8 mouse cellular contexts compared by ENCODE assay signal in genomic region chr3:32397461-32398174, GRCm38 (mm10). TPM values are rescaled to one million over a fixed set of nuclear protein-coding genes. Genes with fewer than 3 reads are reported as not detected.
DNase-seq lines count a peak whose midpoint lies in the region; ATAC-seq and TF ChIP-seq lines count a peak whose summit lies in the region.

TSS of gene Pik3ca (plus strand) at chr3:32397671.

- peak; percentile 47 to 50 for DNase-seq in lung, adult 18-20 months
- no peak for DNase-seq in lung, postnatal 25 days (ENCODE audit: low spot score)
- DNase-seq in gastrocnemius, adult 8-10 months (ENCODE audit: low spot score in 2 of 2), result peak in 1 of 2 experiments; percentile 22
- peak; percentile 71 for DNase-seq in hindbrain, postnatal 0 days (ENCODE audit: low spot score)
- DNase-seq in left cerebral cortex, postnatal 14 days (ENCODE audit: low spot score in 2 of 2), result peak; percentile 46 to 54
- DNase-seq in midbrain, embryonic 11.5 days (ENCODE audit: low spot score, missing footprints), result peak; percentile 97
- peak; percentile 58 for DNase-seq in spleen, adult 12 weeks (ENCODE audit: low spot score)

- peak within 1 kb of the TSS; percentile 84 for H3K4me3 ChIP-seq in cortical plate, adult 2 months (ENCODE audit: insufficient read depth, low read length)
- H3K4me3 ChIP-seq in hindbrain, postnatal 0 days (ENCODE audit: low read length), result peak within 1 kb of the TSS; percentile 92
- H3K4me3 ChIP-seq in midbrain, embryonic 11.5 days (ENCODE audit: low read depth, low read length), result peak within 1 kb of the TSS; percentile 91

- peak within 1 kb of the TSS; percentile 76 for H3K4me2 ChIP-seq in hindbrain, postnatal 0 days (ENCODE audit: low read depth, low read length)
- peak within 1 kb of the TSS; percentile 76 for H3K4me2 ChIP-seq in midbrain, embryonic 11.5 days

- peak within 1 kb of the TSS; percentile 94 for H3K9ac ChIP-seq in hindbrain, postnatal 0 days (replicated peaks; ENCODE audit: low read length)
- peak within 1 kb of the TSS; percentile 91 for H3K9ac ChIP-seq in midbrain, embryonic 11.5 days (ENCODE audit: low read length)

- intact Hi-C loops in left cerebral cortex, postnatal 14 days (cut with DNase I), result loop anchor here (2.0 to 5.0 kb wide), 2 partner anchors 33 to 55 kb away; no protein-coding TSS in a partner anchor

- H3K9me3 ChIP-seq in hindbrain, postnatal 0 days (ENCODE audit: low read length), result no peaks in the 10 kb centered on the region
- no peaks in the 10 kb centered on the region for H3K9me3 ChIP-seq in midbrain, embryonic 11.5 days (ENCODE audit: control insufficient read depth, low read length)

- no peaks in the 10 kb centered on the region for H3K36me3 ChIP-seq in hindbrain, postnatal 0 days (ENCODE audit: insufficient read depth, low read length)
- no peaks in the 10 kb centered on the region for H3K36me3 ChIP-seq in midbrain, embryonic 11.5 days (ENCODE audit: control insufficient read depth, insufficient read depth, low read length)

- no peak for TF ChIP-seq CTCF in cortical plate, adult 2 months (IDR thresholded peaks at IDR 0.05; ENCODE audit: extremely low read depth, insufficient read depth, low read length)
- no peak for TF ChIP-seq CTCF in hindbrain, postnatal 0 days (IDR thresholded peaks at IDR 0.05; ENCODE audit: low read depth)

- H3K27me3 ChIP-seq in hindbrain, postnatal 0 days (ENCODE audit: insufficient read depth, low read length), result no peaks in the 10 kb centered on the region
- no peaks in the 10 kb centered on the region for H3K27me3 ChIP-seq in midbrain, embryonic 11.5 days (ENCODE audit: control insufficient read depth, insufficient read depth, low read length)

- TF ChIP-seq POLR2A in cortical plate, adult 2 months (IDR thresholded peaks at IDR 0.05; ENCODE audit: extremely low read depth, insufficient read depth, low read length), result 0 out of 2 replicates have a peak, but pooled peaks have one; percentile 25

- ATAC-seq in hindbrain, postnatal 0 days, result peak; percentile 73
- peak; percentile 65 for ATAC-seq in midbrain, embryonic 11.5 days (ENCODE audit: low FRiP score)

- H3K27ac ChIP-seq in cortical plate, adult 2 months (ENCODE audit: insufficient read depth, low read length), result peak within 1 kb of the TSS; percentile 94
- peak within 1 kb of the TSS; percentile 97 for H3K27ac ChIP-seq in hindbrain, postnatal 0 days
- H3K27ac ChIP-seq in midbrain, embryonic 11.5 days (ENCODE audit: low read depth, low read length), result peak within 1 kb of the TSS; percentile 83

- WGBS in hindbrain, postnatal 0 days, result under 1% methylated on average over 54 of the region's 65 CpGs
- under 1% methylated on average over 43 of the region's 65 CpGs for WGBS in midbrain, embryonic 11.5 days

- H3K4me1 ChIP-seq in cortical plate, adult 2 months (ENCODE audit: control insufficient read depth, insufficient read depth, low read length), result peaks cover 6% of the 10 kb centered on the region; the same call in 1 of the 2 replicates
- H3K4me1 ChIP-seq in hindbrain, postnatal 0 days (ENCODE audit: insufficient read depth, low read length), result peaks cover 12% of the 10 kb centered on the region; the same call in 1 of the 2 replicates
- H3K4me1 ChIP-seq in midbrain, embryonic 11.5 days (ENCODE audit: control insufficient read depth, insufficient read depth, low read length), result peaks cover 17% of the 10 kb centered on the region

RNA-seq across cellular contexts. Expression of gene Pik3ca, which starts in this region (rescaled TPM):
- 20.3 and 23.1 TPM in 2 replicates for polyA plus RNA-seq in cortical plate, adult 2 months (2012; rRNA removed)
- 10 to 100 TPM; 40.7 to 50.6 (median 45.8) TPM for total RNA-seq in gastrocnemius, adult 8-10 months (2022)
- 33.3 and 35.0 TPM in 2 replicates for total RNA-seq in hindbrain, postnatal 0 days (2014; rRNA removed)
- 7.9 and 9.0 TPM in 2 replicates for polyA plus RNA-seq in hindbrain, postnatal 0 days (2015; fragmentation: Nextera tagmentation; extraction: Ambion mirVana)
- total RNA-seq in left cerebral cortex, postnatal 14 days (2021), result 10 to 100 TPM; 55.0 to 59.2 TPM
- 12.7 and 14.0 TPM in 2 replicates for polyA plus RNA-seq in midbrain, embryonic 11.5 days (2014; fragmentation: Nextera tagmentation; extraction: Ambion mirVana)
